Mouse (Mus musculus) adrenal gland, postnatal 36 days (tissue): Measurements from ENCODE around the gene Zscan10. TPM values are rescaled to one million over a fixed set of nuclear protein-coding genes. Genes with fewer than 3 reads are reported as not detected.
A peak's percentile ranks its signal among the peaks of the same experiment; 100 is the strongest.

Experiments
- DNase-seq, 2 experiments: peaks; one replicate each; pipeline ENCODE4 v3.0.0; 2021; ENCODE audit warnings: mixed read lengths in 1 of 2
- long read RNA-seq, 2 experiments: library from polyadenylated mRNA; stranded (forward); transcript quantifications; one replicate each; pipeline ENCODE4 v2.0.0; 2021; ENCODE audit warnings: borderline sequencing depth in 2 of 2
- total RNA-seq, 2 experiments: library from RNA; stranded (reverse); gene quantifications; 2 replicates each; pipeline ENCODE4 v1.2.3; 2021

The Zscan10 gene
- not detected for total RNA-seq
- long read RNA-seq, experiment 1, result 0 reads
- long read RNA-seq, experiment 2, result 0 reads

DNA sequence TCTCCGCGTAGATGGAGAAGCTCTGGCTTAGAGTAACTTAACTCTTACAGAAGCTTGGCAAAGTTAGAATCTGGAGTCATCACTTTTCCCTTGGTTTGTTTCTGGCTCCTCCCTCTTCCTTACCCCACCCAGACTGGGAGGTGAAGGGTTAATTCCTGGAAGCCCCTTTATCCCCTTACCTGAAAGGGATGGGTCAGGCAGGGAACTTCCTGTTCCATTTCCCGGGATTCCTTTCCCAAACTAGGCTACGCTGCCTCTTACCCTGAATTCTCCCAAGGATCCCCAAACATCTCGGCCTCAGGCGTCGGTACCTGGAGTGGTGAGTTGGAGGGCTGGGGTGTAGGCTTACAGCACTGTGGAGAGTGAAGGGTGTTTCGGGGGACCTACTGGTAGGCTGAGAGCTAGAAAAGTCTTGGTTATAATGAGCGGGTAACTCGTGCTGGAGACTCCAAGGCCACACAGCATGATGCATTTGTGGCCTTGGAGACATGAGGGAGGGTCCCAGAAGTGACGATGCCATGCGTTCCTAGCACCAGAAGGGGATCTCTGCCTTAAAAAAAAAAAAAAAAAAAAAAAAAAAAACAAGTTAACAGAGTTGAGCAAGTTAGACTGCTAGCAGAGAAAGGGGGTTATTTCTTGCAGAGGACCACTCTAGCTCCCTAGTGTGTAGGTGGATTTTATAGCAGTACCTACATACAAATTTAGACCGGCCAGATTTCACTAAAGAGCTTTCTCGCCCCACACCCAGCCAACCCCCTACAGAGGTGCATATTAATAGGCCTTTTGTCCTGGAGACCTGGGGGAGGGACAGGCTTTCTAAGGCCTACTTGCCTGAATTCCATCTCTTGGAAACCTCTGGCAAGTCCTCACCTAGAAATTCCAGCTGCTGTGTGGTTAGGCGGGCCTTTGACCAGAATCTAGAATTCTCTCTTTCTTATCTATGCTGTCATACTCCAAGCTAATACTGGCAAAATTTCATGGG lies at the start of gene Zscan10:
Gene Zscan10 (plus strand): TSS at position 216 of the 982 bp plus-strand sequence.
- DNase-seq, result no peak

- peak; percentile 21 to 40 for DNase-seq
Observed at GRCm38 (mm10) chr17:23550856-23551255, 49.8 kb upstream of the Zscan10 start.

- DNase-seq, result no peak
Observed at GRCm38 (mm10) chr17:23551416-23551815, 49.2 kb upstream of the Zscan10 start.

- peak in 1 of 2 experiments; percentile 51 for DNase-seq
Observed at GRCm38 (mm10) chr17:23551963-23552362, 48.7 kb upstream of the Zscan10 start.

- peak; percentile 60 to 70 for DNase-seq
Observed at GRCm38 (mm10) chr17:23552896-23553633, 47.6 kb upstream of the Zscan10 start.

GRCm38 (mm10) chr17:23553634-23554120 lies 47.0 kb upstream of the Zscan10 start:
- DNase-seq, result peak; percentile 79 to 87

- no peak for DNase-seq
Observed at GRCm38 (mm10) chr17:23554321-23554720, 46.3 kb upstream of the Zscan10 start.

DNA sequence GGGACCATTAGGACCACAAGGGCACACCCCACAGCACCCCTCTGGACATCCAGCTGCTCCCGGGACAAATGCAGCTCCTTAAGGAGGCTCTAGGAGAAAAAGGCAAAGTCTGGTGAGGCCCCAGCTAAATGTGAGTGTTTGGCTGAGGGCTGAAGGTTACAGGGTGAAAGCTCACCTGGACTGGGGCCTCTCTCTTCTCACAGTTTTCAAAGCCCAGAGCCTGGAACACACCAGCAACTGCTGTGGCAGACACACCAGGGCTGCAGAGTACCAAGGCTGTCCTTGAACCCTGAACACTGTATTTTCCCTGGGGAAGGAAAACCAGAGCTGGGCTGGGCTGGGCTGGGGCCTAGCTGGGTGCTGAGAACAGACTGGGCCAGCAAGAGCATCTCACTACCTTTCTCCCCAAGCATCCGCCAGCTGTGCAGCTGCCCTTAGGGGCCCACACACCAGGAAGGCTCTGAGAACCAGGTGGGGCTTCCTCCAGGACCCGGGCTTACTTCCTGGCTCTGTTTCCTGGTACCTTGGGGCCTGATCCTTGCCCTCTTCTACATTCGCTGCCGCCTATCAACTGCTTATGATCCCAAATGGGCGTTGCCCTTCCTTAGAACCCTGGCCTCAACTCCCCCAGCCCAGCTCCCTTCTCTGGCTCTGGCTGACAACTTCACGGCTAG lies 45.3 kb upstream of the Zscan10 start:
- DNase-seq, result no peak

GRCm38 (mm10) chr17:23559767-23560166 lies 40.9 kb upstream of the Zscan10 start:
- peak; percentile 74 to 79 for DNase-seq

DNA sequence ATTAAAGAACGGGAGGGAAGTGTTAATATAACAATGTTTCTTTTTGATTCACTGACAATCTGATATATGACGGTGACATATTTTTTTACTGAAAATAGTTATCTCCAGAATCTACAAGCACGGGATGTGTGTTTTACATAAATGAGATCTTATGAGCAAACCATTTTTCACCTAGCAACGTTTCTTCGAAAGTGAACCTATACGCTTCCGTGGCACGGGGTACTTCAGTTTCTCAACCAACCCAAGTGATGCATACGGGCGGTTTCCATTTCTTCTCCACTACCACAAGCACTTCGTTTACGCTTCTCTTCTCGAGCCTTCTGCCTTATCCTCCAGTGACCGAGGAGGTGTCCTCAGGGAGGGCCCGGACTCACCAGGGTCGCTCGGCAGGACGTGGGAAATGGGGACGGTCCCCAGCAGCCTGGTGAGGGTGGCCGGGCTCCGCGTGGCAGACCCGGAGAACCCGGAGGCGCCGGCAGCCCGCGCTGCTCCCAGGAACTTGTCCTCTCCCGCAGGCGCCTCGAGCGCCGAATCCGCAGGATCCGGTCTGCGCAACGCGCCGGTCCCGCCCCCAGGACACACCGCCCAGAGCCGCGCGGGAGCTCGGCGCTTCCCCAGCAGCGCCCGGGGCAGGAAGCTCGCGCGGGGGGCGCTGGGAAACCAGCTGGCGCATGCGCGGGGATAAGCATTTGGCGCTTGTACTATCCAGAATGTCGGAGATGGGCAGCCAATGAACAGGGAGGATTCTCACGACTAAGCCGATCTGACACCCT lies 36.9 kb upstream of the Zscan10 start, which contains the start of gene Zfp213:
Gene Zfp213 (minus strand): TSS at position 644 of the 773 bp plus-strand sequence.
- DNase-seq, result peak; percentile 98 to 99

DNA sequence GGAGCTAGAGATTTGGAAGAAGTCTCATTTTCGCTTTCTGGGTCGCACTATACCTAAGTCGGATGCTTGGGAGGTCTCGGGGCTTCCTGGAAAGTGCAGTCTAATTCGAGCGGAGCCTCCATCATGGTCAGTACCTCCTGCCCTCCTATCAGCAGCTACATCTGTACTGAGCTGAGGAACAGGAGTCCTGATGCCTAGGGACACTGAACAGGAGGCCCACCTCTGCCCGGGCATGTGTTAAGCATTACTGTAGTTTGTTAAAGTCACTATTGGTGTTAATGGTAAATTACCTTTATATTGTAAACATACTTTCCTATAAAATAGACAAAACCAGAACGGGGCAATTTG lies 36.3 kb upstream of the Zscan10 start:
- no peak for DNase-seq

- DNase-seq, result no peak
Observed at GRCm38 (mm10) chr17:23566787-23567186, 33.9 kb upstream of the Zscan10 start.

- no peak for DNase-seq
Observed at GRCm38 (mm10) chr17:23568370-23568769, 32.3 kb upstream of the Zscan10 start.

DNA sequence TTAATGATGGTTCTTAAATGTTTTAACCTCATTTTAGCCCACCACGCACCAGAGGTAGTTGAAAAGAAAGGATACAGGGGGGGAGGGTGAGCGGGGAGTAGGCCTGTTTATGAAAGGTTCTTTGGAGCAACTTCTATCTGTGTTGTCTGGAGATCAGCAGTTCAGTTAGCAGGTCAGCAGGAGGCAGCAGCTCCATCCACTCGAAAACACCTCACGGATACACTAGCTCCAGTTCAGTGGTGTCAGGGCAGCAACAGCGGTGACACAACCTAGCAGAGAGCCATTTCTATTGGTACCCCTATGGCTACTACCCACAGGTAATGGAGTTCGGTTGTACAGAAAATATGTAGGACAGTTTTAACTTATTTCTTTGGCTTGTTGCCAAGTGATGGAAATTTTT lies 30.6 kb upstream of the Zscan10 start:
- DNase-seq, result peak; percentile 46 to 67

- DNase-seq, result no peak
Observed at GRCm38 (mm10) chr17:23571084-23571483, 29.6 kb upstream of the Zscan10 start.

GRCm38 (mm10) chr17:23572059-23572458 lies 28.6 kb upstream of the Zscan10 start:
- no peak for DNase-seq

DNA sequence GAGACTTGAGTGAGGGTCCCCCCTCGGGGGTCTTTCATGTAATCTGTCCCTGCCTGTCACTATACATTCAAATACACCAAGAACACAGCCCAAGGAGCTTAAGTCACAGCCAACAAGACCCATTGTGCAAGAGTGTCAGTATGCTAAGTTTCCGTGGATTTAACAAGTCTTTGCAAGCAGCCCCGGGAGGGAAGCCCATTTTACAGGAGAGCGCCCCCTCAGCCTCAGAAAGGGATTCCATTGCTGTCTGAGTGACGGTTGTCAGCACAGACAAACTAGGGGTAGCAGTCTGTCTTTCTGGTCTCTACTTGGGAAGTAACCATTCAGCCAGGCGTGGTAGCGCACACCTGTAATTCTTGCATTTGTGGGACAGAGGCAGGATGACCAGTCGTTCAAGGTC lies 26.5 kb upstream of the Zscan10 start:
- no peak for DNase-seq

DNA sequence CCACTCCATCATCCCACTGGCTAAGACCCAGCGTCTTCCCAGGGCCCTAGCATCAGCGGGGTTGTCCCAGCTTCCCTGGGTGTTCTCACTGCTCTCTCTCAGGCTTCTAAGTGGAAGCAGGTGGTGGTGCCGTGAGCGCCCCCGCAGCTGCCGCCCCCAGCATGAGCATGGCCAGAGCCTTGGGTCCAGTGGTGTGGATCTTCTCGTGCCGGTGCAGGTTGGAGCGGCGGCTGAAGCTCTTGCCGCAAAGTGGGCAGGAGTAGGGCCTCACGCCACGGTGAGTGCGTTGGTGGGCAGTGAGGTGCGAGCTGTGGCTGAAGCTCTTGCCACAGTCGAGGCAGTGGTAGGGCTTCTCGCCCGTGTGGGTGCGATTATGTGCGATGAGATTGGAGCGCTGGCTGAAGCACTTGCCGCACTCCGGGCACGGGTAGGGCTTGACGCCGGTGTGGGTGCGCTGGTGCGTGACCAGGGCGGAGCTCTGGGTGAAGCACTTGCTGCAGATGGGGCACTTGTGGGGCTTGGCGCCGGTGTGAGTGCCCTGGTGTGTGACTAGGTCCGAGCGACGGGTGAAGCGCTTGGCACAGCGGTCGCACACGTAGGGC lies 24.6 kb upstream of the Zscan10 start:
- DNase-seq, result no peak

DNA sequence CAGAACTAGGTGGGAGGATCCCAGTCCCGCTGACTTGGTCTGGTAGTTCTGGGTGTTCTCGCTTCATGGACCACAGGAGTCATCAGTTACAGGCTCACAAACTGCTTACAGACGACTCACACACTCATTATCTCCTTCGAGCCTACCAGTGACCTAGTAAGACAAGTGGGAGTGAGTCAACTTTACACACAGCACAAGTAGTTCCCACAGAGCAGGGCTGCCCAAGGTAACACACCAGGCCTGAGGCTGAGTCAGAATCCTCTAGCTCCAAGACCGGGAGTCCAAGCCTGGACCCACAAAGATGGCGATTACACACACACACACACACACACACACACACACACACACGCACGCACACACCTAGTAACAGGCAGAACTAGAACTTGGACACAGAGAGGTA lies 15.9 kb upstream of the Zscan10 start:
- peak; percentile 56 to 57 for DNase-seq

DNA sequence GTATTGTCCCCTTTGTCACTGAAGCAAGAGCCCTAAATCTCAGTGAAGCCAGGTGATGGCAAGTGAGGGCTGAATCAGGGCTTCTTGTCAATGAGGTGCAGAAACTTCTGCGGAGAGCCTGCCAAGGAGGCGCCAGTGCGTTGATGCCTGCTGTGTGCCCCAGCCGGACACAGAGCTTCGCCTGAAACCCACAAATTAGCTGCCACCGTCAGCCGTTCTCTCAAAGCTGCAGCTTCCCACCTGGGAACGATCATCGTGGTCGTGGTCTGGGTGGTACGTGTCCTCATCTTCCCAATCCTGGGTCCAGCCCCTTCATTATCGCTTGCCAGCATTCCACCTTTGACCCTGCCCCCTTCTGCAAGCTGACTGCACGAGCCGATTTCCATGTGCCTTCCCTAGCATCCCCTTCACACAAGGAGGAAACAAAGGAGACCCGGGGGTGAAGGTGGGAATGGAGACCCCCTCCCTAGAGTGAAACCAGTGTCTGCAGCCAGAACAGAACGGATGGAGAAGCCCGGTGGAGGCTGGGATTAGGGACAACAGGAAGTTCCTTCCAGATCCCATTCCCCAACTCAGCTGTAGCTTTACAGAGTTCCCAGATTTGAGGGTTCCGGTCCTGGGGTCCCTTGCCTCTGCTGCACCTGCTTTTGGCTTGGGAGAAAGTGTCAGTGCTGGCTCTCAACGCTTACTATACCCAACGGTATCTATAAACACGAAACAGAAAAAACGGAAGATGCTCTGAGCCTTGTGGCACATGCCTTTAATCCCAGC lies 14.8 kb upstream of the Zscan10 start:
- DNase-seq, result peak; percentile 44 to 62
